Mouse (Mus musculus): ENCODE results near the gene Srrt. TPM values are rescaled to one million over a fixed set of nuclear protein-coding genes. Genes with fewer than 3 reads are reported as not detected.
"Not testable (repeated sequence)": the region's sequence is repeated elsewhere in the genome, so short reads cannot be mapped to it uniquely, and the experiment has no call there.

Srrt gene
- polyA plus RNA-seq, 1 experiment = 121 TPM

DNA sequence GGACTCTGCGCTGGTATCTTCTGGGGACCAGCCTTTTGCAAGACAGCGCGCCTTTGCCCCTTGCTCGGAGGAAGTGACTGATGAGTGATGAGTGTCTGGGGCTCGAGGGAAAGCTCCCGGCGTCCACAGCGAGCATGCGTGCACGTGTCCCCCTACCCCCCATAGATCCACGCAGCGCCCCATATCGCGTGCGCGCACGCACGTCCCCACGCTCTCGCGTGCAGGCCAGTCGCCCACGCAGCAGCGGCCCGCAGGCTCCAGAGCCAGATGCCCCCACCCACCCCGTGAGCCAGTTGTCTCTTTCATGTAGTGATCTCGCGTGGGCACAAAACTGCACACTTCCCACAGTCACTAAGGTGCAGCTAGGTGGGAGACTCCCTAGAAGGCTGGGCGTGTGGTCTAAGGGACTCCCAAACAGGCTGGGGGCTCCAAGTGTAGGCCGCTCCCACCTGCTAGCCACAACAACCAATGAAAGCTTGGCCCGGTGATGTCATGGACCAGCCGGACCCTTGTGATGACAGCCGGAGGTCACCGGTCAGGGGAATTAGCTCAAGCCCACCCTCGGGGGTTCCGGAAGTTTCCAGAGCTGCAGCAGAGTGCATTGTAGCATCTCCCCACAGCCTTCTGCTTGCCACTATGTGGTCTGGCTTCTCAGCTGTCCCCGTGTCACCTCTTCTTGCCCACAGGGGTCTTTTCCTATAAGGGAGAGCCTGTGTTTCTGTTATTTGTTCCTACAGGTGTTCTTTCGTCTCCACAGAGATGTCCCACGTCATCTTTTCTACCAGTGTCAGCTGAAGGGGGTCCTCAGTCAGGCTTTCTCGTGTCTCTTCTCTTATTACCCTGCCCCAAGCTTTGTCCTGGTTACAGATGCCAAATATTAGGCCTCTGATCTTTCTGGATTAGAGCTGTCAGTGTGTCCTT lies 20.2 kb downstream of the Srrt start, which contains the start of gene Ache:
Ache (plus strand) TSS at position 488 of the 921 bp plus-strand sequence.
- Histone ChIP-seq H3K36me3 (ENCODE audit: control insufficient read depth, insufficient read depth, low read length, poor library complexity, severe bottlenecking) (no peaks in the 10 kb centered on the region), H3K4me3 (ENCODE audit: low read depth, low read length) (peak within 1 kb of the TSS; percentile 47), H3K27ac (ENCODE audit: insufficient read depth, low read length) (no peak within 1 kb of the TSS), H3K9me3 (replicated peaks; ENCODE audit: control insufficient read depth, insufficient read depth, low read length, poor library complexity, severe bottlenecking) (no peaks in the 10 kb centered on the region), H3K27me3 (ENCODE audit: control insufficient read depth, insufficient read depth, low read length, poor library complexity, severe bottlenecking) (peaks cover 9% of the 10 kb centered on the region; the same call in 1 of the 2 replicates), H3K4me1 (ENCODE audit: control insufficient read depth, insufficient read depth, low read length) (no peaks in the 10 kb centered on the region), H3K9ac (ENCODE audit: low read depth, poor library complexity, severe bottlenecking) (peak within 1 kb of the TSS; percentile 10; the same call in 1 of the 2 replicates)
- TF ChIP-seq CTCF (IDR thresholded peaks at IDR 0.05; ENCODE audit: low read depth, low read length) (no peak), POLR2A (IDR thresholded peaks at IDR 0.05; ENCODE audit: insufficient read depth, low read length) (no peak), EP300 (IDR thresholded peaks at IDR 0.05; ENCODE audit: insufficient read depth, low read depth, low read length) (no peak)

DNA sequence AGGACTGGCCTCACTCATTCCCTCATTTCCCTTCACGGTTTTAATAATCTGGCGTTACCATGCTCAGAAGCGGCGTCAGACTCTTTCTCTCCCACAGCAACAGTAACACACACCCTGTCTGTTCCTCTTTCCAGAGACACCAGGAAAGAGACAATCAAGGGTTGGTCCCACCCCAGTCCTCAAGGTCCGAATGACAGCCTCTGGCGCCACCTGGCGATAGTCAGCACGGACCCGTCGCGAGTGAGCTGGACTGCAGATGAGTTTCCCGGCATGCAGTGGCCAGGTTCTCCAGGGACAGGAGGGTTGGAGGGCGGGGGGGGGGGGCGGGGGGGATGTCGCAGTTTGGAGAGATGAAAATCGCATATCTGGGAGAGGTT lies 20.8 kb downstream of the Srrt start:
- Histone ChIP-seq H3K9me3 (replicated peaks; ENCODE audit: control insufficient read depth, insufficient read depth, low read length, poor library complexity, severe bottlenecking) (no peaks in the 10 kb centered on the region), H3K27me3 (ENCODE audit: control insufficient read depth, insufficient read depth, low read length, poor library complexity, severe bottlenecking) (peaks cover 9% of the 10 kb centered on the region; the same call in 1 of the 2 replicates), H3K4me1 (ENCODE audit: control insufficient read depth, insufficient read depth, low read length) (no peaks in the 10 kb centered on the region), H3K36me3 (ENCODE audit: control insufficient read depth, insufficient read depth, low read length, poor library complexity, severe bottlenecking) (no peaks in the 10 kb centered on the region), H3K27ac (ENCODE audit: insufficient read depth, low read length) (no peak overlapping the region), H3K4me3 (ENCODE audit: low read depth, low read length) (peak overlapping the region; percentile 29), H3K9ac (ENCODE audit: low read depth, poor library complexity, severe bottlenecking) (no peak overlapping the region)
- TF ChIP-seq EP300 (IDR thresholded peaks at IDR 0.05; ENCODE audit: insufficient read depth, low read depth, low read length) (0 out of 2 replicates have a peak, but pooled peaks have one; percentile 15), CTCF (IDR thresholded peaks at IDR 0.05; ENCODE audit: low read depth, low read length) (peak; percentile 92), POLR2A (IDR thresholded peaks at IDR 0.05; ENCODE audit: insufficient read depth, low read length) (no peak)

DNA sequence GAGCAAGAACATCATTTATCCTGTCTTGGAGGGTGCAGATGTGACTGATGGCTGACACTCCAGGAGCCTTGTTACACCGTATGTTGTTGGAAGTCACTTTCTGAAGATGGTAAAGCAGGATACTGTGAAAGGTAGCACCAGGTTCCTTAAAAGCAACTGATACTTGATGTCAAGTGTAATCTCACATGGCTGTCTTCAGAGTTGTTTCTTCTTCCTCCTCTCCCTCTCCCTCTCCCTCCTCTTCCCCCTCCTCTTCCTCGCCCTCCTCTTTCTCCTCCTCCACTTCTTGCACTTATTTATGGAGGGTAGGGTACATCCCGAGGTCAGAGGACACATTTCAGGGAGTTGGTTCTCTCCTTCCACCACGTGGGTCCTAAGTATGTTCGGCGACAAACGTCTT lies 21.5 kb downstream of the Srrt start:
- H3K9ac ChIP-seq (ENCODE audit: low read depth, poor library complexity, severe bottlenecking) = no peak overlapping the region
- TF ChIP-seq CTCF (IDR thresholded peaks at IDR 0.05; ENCODE audit: low read depth, low read length) (no peak), POLR2A (IDR thresholded peaks at IDR 0.05; ENCODE audit: insufficient read depth, low read length) (no peak), EP300 (IDR thresholded peaks at IDR 0.05; ENCODE audit: insufficient read depth, low read depth, low read length) (no peak)
- H3K4me3 ChIP-seq (ENCODE audit: low read depth, low read length) = no peak overlapping the region
- H3K36me3 ChIP-seq (ENCODE audit: control insufficient read depth, insufficient read depth, low read length, poor library complexity, severe bottlenecking) = no peaks in the 10 kb centered on the region
- H3K27me3 ChIP-seq (ENCODE audit: control insufficient read depth, insufficient read depth, low read length, poor library complexity, severe bottlenecking) = peaks cover 9% of the 10 kb centered on the region; the same call in 1 of the 2 replicates
- no peaks in the 10 kb centered on the region for H3K4me1 ChIP-seq (ENCODE audit: control insufficient read depth, insufficient read depth, low read length)
- H3K9me3 ChIP-seq (replicated peaks; ENCODE audit: control insufficient read depth, insufficient read depth, low read length, poor library complexity, severe bottlenecking) = no peaks in the 10 kb centered on the region
- no peak overlapping the region for H3K27ac ChIP-seq (ENCODE audit: insufficient read depth, low read length)

GRCm38 (mm10) chr5:137285045-137285444 lies 22.4 kb downstream of the Srrt start:
- no peaks in the 10 kb centered on the region for H3K4me1 ChIP-seq (ENCODE audit: control insufficient read depth, insufficient read depth, low read length)
- H3K36me3 ChIP-seq (ENCODE audit: control insufficient read depth, insufficient read depth, low read length, poor library complexity, severe bottlenecking) = no peaks in the 10 kb centered on the region
- no peaks in the 10 kb centered on the region for H3K9me3 ChIP-seq (replicated peaks; ENCODE audit: control insufficient read depth, insufficient read depth, low read length, poor library complexity, severe bottlenecking)
- H3K27me3 ChIP-seq (ENCODE audit: control insufficient read depth, insufficient read depth, low read length, poor library complexity, severe bottlenecking) = peaks cover 9% of the 10 kb centered on the region; the same call in 1 of the 2 replicates
- TF ChIP-seq POLR2A (IDR thresholded peaks at IDR 0.05; ENCODE audit: insufficient read depth, low read length) = no peak
- TF ChIP-seq EP300 (IDR thresholded peaks at IDR 0.05; ENCODE audit: insufficient read depth, low read depth, low read length) = no peak
- peak; percentile 36 for TF ChIP-seq CTCF (IDR thresholded peaks at IDR 0.05; ENCODE audit: low read depth, low read length)
- H3K9ac ChIP-seq (ENCODE audit: low read depth, poor library complexity, severe bottlenecking) = no peak overlapping the region
- no peak overlapping the region for H3K27ac ChIP-seq (ENCODE audit: insufficient read depth, low read length)
- no peak overlapping the region for H3K4me3 ChIP-seq (ENCODE audit: low read depth, low read length)

DNA sequence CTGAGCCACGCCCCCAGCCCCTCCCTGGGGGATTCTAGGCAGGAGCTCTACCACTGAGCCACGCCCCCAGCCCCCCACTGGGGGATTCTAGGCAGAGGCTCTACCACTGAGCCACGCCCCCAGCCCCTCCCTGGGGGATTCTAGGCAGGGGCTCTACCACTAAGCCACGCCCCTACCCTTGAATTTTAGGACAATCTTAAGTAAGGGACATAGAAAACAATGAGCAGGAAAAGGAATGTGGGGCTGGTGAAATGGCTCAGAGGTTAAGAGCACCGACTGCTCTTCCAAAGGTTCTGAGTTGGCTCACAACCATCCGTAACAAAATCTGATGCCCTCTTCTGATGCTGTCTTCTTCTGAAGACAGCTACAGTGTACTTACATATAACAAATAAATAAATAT lies 23.1 kb downstream of the Srrt start:
- H3K27me3 ChIP-seq (ENCODE audit: control insufficient read depth, insufficient read depth, low read length, poor library complexity, severe bottlenecking); H3K4me3 ChIP-seq (ENCODE audit: low read depth, low read length); H3K27ac ChIP-seq (ENCODE audit: insufficient read depth, low read length); H3K36me3 ChIP-seq (ENCODE audit: control insufficient read depth, insufficient read depth, low read length, poor library complexity, severe bottlenecking); H3K4me1 ChIP-seq (ENCODE audit: control insufficient read depth, insufficient read depth, low read length); H3K9ac ChIP-seq (ENCODE audit: low read depth, poor library complexity, severe bottlenecking); H3K9me3 ChIP-seq (replicated peaks; ENCODE audit: control insufficient read depth, insufficient read depth, low read length, poor library complexity, severe bottlenecking): not testable (repeated sequence)

Measured in ES-Bruce4 (cell line).